Mouse (Mus musculus) forelimb bud, embryonic 11.5 days (tissue): Measurements from ENCODE around the gene Rhbdd1.

Experiments
- DNase-seq: peaks from one replicate; pipeline ENCODE4 v3.0.0-alpha.2; 2012; ENCODE audit warnings: low read depth, low spot score

Gene Rhbdd1

GRCm38 (mm10) chr1:82316111-82316745 lies at the start of gene Rhbdd1:
Gene Rhbdd1 (plus strand): TSS chr1:82316452.
- DNase-seq, result peak; percentile 98

GRCm38 (mm10) chr1:82267547-82267946 lies 48.7 kb upstream of the Rhbdd1 start:
- DNase-seq, result no peak

GRCm38 (mm10) chr1:82272231-82272630 lies 44.0 kb upstream of the Rhbdd1 start:
- no peak for DNase-seq

GRCm38 (mm10) chr1:82273529-82273928 lies 42.7 kb upstream of the Rhbdd1 start:
- peak; percentile 43 for DNase-seq

GRCm38 (mm10) chr1:82274361-82274760 lies 41.9 kb upstream of the Rhbdd1 start:
- DNase-seq, result no peak

GRCm38 (mm10) chr1:82279768-82280167 lies 36.5 kb upstream of the Rhbdd1 start:
- DNase-seq, result no peak

- no peak for DNase-seq
These were observed 34.4 kb upstream of the Rhbdd1 start for GRCm38 (mm10) chr1:82281823-82282222.

GRCm38 (mm10) chr1:82282992-82283611 lies 33.1 kb upstream of the Rhbdd1 start:
- peak; percentile 88 for DNase-seq

GRCm38 (mm10) chr1:82283901-82284301 lies 32.4 kb upstream of the Rhbdd1 start:
- DNase-seq, result no peak

GRCm38 (mm10) chr1:82284403-82284802 lies 31.8 kb upstream of the Rhbdd1 start:
- DNase-seq, result no peak

- no peak for DNase-seq
These were observed 30.6 kb upstream of the Rhbdd1 start for GRCm38 (mm10) chr1:82285461-82286189.

- DNase-seq, result no peak
These were observed 29.8 kb upstream of the Rhbdd1 start for GRCm38 (mm10) chr1:82286190-82287051.

- DNase-seq, result no peak
These were observed 29.0 kb upstream of the Rhbdd1 start for GRCm38 (mm10) chr1:82287052-82287775.

- DNase-seq, result no peak
These were observed 28.4 kb upstream of the Rhbdd1 start for GRCm38 (mm10) chr1:82287776-82288325.

GRCm38 (mm10) chr1:82288421-82288990 lies 27.7 kb upstream of the Rhbdd1 start:
- DNase-seq, result no peak

- no peak for DNase-seq
These were observed 26.9 kb upstream of the Rhbdd1 start for GRCm38 (mm10) chr1:82289116-82289989.

- DNase-seq, result no peak
These were observed 26.1 kb upstream of the Rhbdd1 start for GRCm38 (mm10) chr1:82289990-82290681.

GRCm38 (mm10) chr1:82290723-82291150 lies 25.5 kb upstream of the Rhbdd1 start:
- no peak for DNase-seq
